Mouse (Mus musculus): Measurements from ENCODE around the gene Kif6. TPM values are rescaled to one million over a fixed set of nuclear protein-coding genes. Genes with fewer than 3 reads are reported as not detected.

Kif6 gene
- polyA plus RNA-seq, 1 experiment from 2014 or later, result 3.1 TPM

GRCm38 (mm10) chr17:49816067-49816565 is 201.2 kb downstream of the Kif6 start:
- H3K9me3 ChIP-seq (ENCODE audit: control insufficient read depth, low read length), result no peaks in the 10 kb centered on the region
- ATAC-seq (ENCODE audit: low FRiP score), result peak; percentile 75
- 0 out of 2 replicates have a peak, but pooled peaks cover 2% of the 10 kb centered on the region for H3K4me1 ChIP-seq (replicated peaks; ENCODE audit: control insufficient read depth, insufficient read depth, low read length)
- H3K4me2 ChIP-seq (replicated peaks; ENCODE audit: low read depth, low read length), result no peak overlapping the region
- no peaks in the 10 kb centered on the region for H3K36me3 ChIP-seq (ENCODE audit: control insufficient read depth, insufficient read depth, low read length)
- WGBS, result 15% methylated on average over 5 of the region's 5 CpGs
- no peak overlapping the region for H3K9ac ChIP-seq (ENCODE audit: low read depth, low read length)
- no peak overlapping the region for H3K4me3 ChIP-seq (ENCODE audit: low read depth, low read length)
- DNase-seq (ENCODE audit: low spot score), result peak; percentile 54
- H3K27ac ChIP-seq (ENCODE audit: low read depth, low read length), result 0 out of 2 replicates have a peak overlapping the region, but pooled peaks have one; percentile 42
- peaks cover 2% of the 10 kb centered on the region; the same call in 1 of the 2 replicates for H3K27me3 ChIP-seq (ENCODE audit: control insufficient read depth, insufficient read depth, low read length)

GRCm38 (mm10) chr17:49816703-49817102 is 201.8 kb downstream of the Kif6 start:
- H3K4me1 ChIP-seq (replicated peaks; ENCODE audit: control insufficient read depth, insufficient read depth, low read length), result 0 out of 2 replicates have a peak, but pooled peaks cover 2% of the 10 kb centered on the region
- no peak overlapping the region for H3K27ac ChIP-seq (ENCODE audit: low read depth, low read length)
- peak; percentile 75 for ATAC-seq (ENCODE audit: low FRiP score)
- peak; percentile 44 for DNase-seq (ENCODE audit: low spot score)
- peaks cover 2% of the 10 kb centered on the region; the same call in 1 of the 2 replicates for H3K27me3 ChIP-seq (ENCODE audit: control insufficient read depth, insufficient read depth, low read length)
- H3K9ac ChIP-seq (ENCODE audit: low read depth, low read length), result no peak overlapping the region
- no peaks in the 10 kb centered on the region for H3K9me3 ChIP-seq (ENCODE audit: control insufficient read depth, low read length)
- H3K4me2 ChIP-seq (replicated peaks; ENCODE audit: low read depth, low read length), result no peak overlapping the region
- H3K4me3 ChIP-seq (ENCODE audit: low read depth, low read length), result no peak overlapping the region
- H3K36me3 ChIP-seq (ENCODE audit: control insufficient read depth, insufficient read depth, low read length), result no peaks in the 10 kb centered on the region
- WGBS, result 48% methylated on average over 5 of the region's 5 CpGs

GRCm38 (mm10) chr17:49820203-49820602 is 205.3 kb downstream of the Kif6 start:
- DNase-seq (ENCODE audit: low spot score) (no peak), ATAC-seq (ENCODE audit: low FRiP score) (no peak)
- Histone ChIP-seq H3K4me2 (replicated peaks; ENCODE audit: low read depth, low read length) (no peak overlapping the region), H3K9ac (ENCODE audit: low read depth, low read length) (no peak overlapping the region), H3K4me1 (replicated peaks; ENCODE audit: control insufficient read depth, insufficient read depth, low read length) (0 out of 2 replicates have a peak, but pooled peaks cover 2% of the 10 kb centered on the region), H3K9me3 (ENCODE audit: control insufficient read depth, low read length) (no peaks in the 10 kb centered on the region), H3K27ac (ENCODE audit: low read depth, low read length) (no peak overlapping the region), H3K27me3 (ENCODE audit: control insufficient read depth, insufficient read depth, low read length) (peaks cover 2% of the 10 kb centered on the region; the same call in 1 of the 2 replicates), H3K4me3 (ENCODE audit: low read depth, low read length) (no peak overlapping the region), H3K36me3 (ENCODE audit: control insufficient read depth, insufficient read depth, low read length) (no peaks in the 10 kb centered on the region)
- 88% methylated on average over 4 of the region's 4 CpGs for WGBS

GRCm38 (mm10) chr17:49824142-49824840 is 209.4 kb downstream of the Kif6 start:
- ATAC-seq (ENCODE audit: low FRiP score), result no peak

GRCm38 (mm10) chr17:49824841-49825450 is 210.0 kb downstream of the Kif6 start:
- Histone ChIP-seq H3K27me3 (ENCODE audit: control insufficient read depth, insufficient read depth, low read length) (no peaks in the 10 kb centered on the region), H3K4me3 (ENCODE audit: low read depth, low read length) (no peak overlapping the region), H3K4me2 (replicated peaks; ENCODE audit: low read depth, low read length) (no peak overlapping the region), H3K9ac (ENCODE audit: low read depth, low read length) (no peak overlapping the region), H3K9me3 (ENCODE audit: control insufficient read depth, low read length) (no peaks in the 10 kb centered on the region), H3K36me3 (ENCODE audit: control insufficient read depth, insufficient read depth, low read length) (no peaks in the 10 kb centered on the region), H3K27ac (ENCODE audit: low read depth, low read length) (no peak overlapping the region), H3K4me1 (replicated peaks; ENCODE audit: control insufficient read depth, insufficient read depth, low read length) (no peaks in the 10 kb centered on the region)
- DNase-seq (ENCODE audit: low spot score), result no peak
- 87% methylated on average over 7 of the region's 7 CpGs for WGBS
- ATAC-seq (ENCODE audit: low FRiP score), result no peak

More at GRCm38 (mm10) chr17:49824142-49824840, 209.4 kb downstream of the Kif6 start:
- Histone ChIP-seq H3K4me1 (replicated peaks; ENCODE audit: control insufficient read depth, insufficient read depth, low read length) (no peaks in the 10 kb centered on the region), H3K27ac (ENCODE audit: low read depth, low read length) (no peak overlapping the region), H3K9me3 (ENCODE audit: control insufficient read depth, low read length) (no peaks in the 10 kb centered on the region), H3K27me3 (ENCODE audit: control insufficient read depth, insufficient read depth, low read length) (peaks cover 2% of the 10 kb centered on the region; the same call in 1 of the 2 replicates), H3K36me3 (ENCODE audit: control insufficient read depth, insufficient read depth, low read length) (no peaks in the 10 kb centered on the region), H3K4me2 (replicated peaks; ENCODE audit: low read depth, low read length) (no peak overlapping the region), H3K4me3 (ENCODE audit: low read depth, low read length) (no peak overlapping the region), H3K9ac (ENCODE audit: low read depth, low read length) (no peak overlapping the region)
- no peak for DNase-seq (ENCODE audit: low spot score)
- WGBS, result 60% methylated on average over 6 of the region's 6 CpGs

- H3K27ac ChIP-seq (ENCODE audit: low read depth, low read length), result no peak overlapping the region
- H3K4me1 ChIP-seq (replicated peaks; ENCODE audit: control insufficient read depth, insufficient read depth, low read length), result no peaks in the 10 kb centered on the region
- no peak overlapping the region for H3K4me2 ChIP-seq (replicated peaks; ENCODE audit: low read depth, low read length)
- H3K36me3 ChIP-seq (ENCODE audit: control insufficient read depth, insufficient read depth, low read length), result no peaks in the 10 kb centered on the region
- 90% methylated on average over 5 of the region's 5 CpGs for WGBS
- ATAC-seq (ENCODE audit: low FRiP score), result no peak
- no peak for DNase-seq (ENCODE audit: low spot score)
- no peaks in the 10 kb centered on the region for H3K27me3 ChIP-seq (ENCODE audit: control insufficient read depth, insufficient read depth, low read length)
- no peaks in the 10 kb centered on the region for H3K9me3 ChIP-seq (ENCODE audit: control insufficient read depth, low read length)
- H3K9ac ChIP-seq (ENCODE audit: low read depth, low read length), result no peak overlapping the region
- H3K4me3 ChIP-seq (ENCODE audit: low read depth, low read length), result no peak overlapping the region
Observed at GRCm38 (mm10) chr17:49825831-49826230, 210.9 kb downstream of the Kif6 start.

GRCm38 (mm10) chr17:49831745-49832144 is 216.8 kb downstream of the Kif6 start:
- 68% methylated on average over 3 of the region's 3 CpGs for WGBS
- ATAC-seq (ENCODE audit: low FRiP score), result no peak
- Histone ChIP-seq H3K4me3 (ENCODE audit: low read depth, low read length) (no peak overlapping the region), H3K27ac (ENCODE audit: low read depth, low read length) (no peak overlapping the region), H3K4me1 (replicated peaks; ENCODE audit: control insufficient read depth, insufficient read depth, low read length) (no peaks in the 10 kb centered on the region), H3K36me3 (ENCODE audit: control insufficient read depth, insufficient read depth, low read length) (no peaks in the 10 kb centered on the region), H3K9ac (ENCODE audit: low read depth, low read length) (no peak overlapping the region), H3K4me2 (replicated peaks; ENCODE audit: low read depth, low read length) (no peak overlapping the region), H3K9me3 (ENCODE audit: control insufficient read depth, low read length) (no peaks in the 10 kb centered on the region), H3K27me3 (ENCODE audit: control insufficient read depth, insufficient read depth, low read length) (no peaks in the 10 kb centered on the region)
- no peak for DNase-seq (ENCODE audit: low spot score)

GRCm38 (mm10) chr17:49834044-49834545 is 219.2 kb downstream of the Kif6 start:
- no peaks in the 10 kb centered on the region for H3K36me3 ChIP-seq (ENCODE audit: control insufficient read depth, insufficient read depth, low read length)
- no peak overlapping the region for H3K4me2 ChIP-seq (replicated peaks; ENCODE audit: low read depth, low read length)
- H3K27ac ChIP-seq (ENCODE audit: low read depth, low read length), result no peak overlapping the region
- 82% methylated on average over 5 of the region's 5 CpGs for WGBS
- no peak overlapping the region for H3K9ac ChIP-seq (ENCODE audit: low read depth, low read length)
- H3K9me3 ChIP-seq (ENCODE audit: control insufficient read depth, low read length), result no peaks in the 10 kb centered on the region
- H3K4me3 ChIP-seq (ENCODE audit: low read depth, low read length), result no peak overlapping the region
- H3K4me1 ChIP-seq (replicated peaks; ENCODE audit: control insufficient read depth, insufficient read depth, low read length), result no peaks in the 10 kb centered on the region
- no peak for ATAC-seq (ENCODE audit: low FRiP score)
- H3K27me3 ChIP-seq (ENCODE audit: control insufficient read depth, insufficient read depth, low read length), result no peaks in the 10 kb centered on the region
- no peak for DNase-seq (ENCODE audit: low spot score)
